Mouse (Mus musculus): ENCODE results near the gene Lrrc2. TPM values are rescaled to one million over a fixed set of nuclear protein-coding genes. Genes with fewer than 3 reads are reported as not detected.
A peak's percentile ranks its signal among the peaks of the same experiment; 100 is the strongest.

Lrrc2 gene
- polyA plus RNA-seq, 1 experiment from 2014 or later, result 0.48 TPM

- no peak for ATAC-seq (ENCODE audit: low FRiP score, low read depth)
- 95% methylated on average over 13 of the region's 13 CpGs for whole genome bisulfite sequencing
- no peak overlapping the region for H3K4me2 ChIP-seq (replicated peaks)
- H3K9ac ChIP-seq, result no peak overlapping the region
- no peaks in the 10 kb centered on the region for H3K9me3 ChIP-seq
- peaks cover 33% of the 10 kb centered on the region for H3K27me3 ChIP-seq (replicated peaks)
- H3K4me1 ChIP-seq, result peaks cover 7% of the 10 kb centered on the region
- H3K4me3 ChIP-seq, result no peak overlapping the region
- H3K36me3 ChIP-seq, result no peaks in the 10 kb centered on the region
- H3K27ac ChIP-seq, result no peak overlapping the region
Observed at GRCm38 (mm10) chr9:110951866-110952265, 521 bp downstream of the Lrrc2 start.

GRCm38 (mm10) chr9:110952398-110952797 is 1.1 kb downstream of the Lrrc2 start:
- 59% methylated on average over 6 of the region's 6 CpGs for WGBS
- Histone ChIP-seq H3K4me3 (no peak overlapping the region), H3K4me1 (0 out of 2 replicates have a peak, but pooled peaks cover 1% of the 10 kb centered on the region), H3K36me3 (no peaks in the 10 kb centered on the region), H3K27me3 (replicated peaks) (peaks cover 28% of the 10 kb centered on the region), H3K4me2 (replicated peaks) (no peak overlapping the region), H3K9ac (no peak overlapping the region), H3K9me3 (no peaks in the 10 kb centered on the region), H3K27ac (no peak overlapping the region)
- ATAC-seq (ENCODE audit: low FRiP score, low read depth), result no peak

DNA sequence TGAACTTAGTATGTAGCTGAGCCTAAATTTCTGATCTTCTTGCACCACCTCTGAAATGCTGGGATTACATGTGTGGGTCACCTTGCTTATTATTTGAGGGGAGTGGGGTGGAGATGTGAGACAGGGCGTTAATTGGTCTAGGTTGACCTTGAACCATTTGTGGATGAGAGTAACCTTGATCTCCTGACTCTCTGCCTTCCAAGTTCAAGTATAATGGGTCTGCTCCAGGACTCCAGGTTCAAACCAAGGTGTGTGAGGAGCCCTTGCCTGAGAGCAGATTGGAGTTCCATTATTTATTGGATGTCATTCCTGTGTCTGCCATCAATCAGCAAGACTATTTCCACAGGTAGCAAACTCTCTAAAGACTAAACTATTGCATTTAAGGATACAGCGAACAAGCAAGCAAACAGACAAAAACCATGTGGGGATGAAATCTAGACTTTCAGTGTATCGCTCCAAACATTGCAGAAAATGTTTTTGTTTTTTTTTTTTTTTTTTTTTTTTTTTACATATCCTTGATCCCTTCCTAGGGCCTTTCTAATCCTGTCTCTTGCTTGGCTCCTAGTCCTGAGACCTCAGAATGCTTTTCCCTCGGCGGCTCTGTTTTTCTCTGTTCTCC is 1.7 kb downstream of the Lrrc2 start:
- 45% methylated on average over 5 of the region's 5 CpGs for WGBS
- H3K9ac ChIP-seq, result 0 out of 2 replicates have a peak overlapping the region, but pooled peaks have one; percentile 61
- peak overlapping the region; percentile 48 for H3K4me3 ChIP-seq
- no peaks in the 10 kb centered on the region for H3K4me1 ChIP-seq
- peak overlapping the region; percentile 97 for H3K4me2 ChIP-seq (replicated peaks)
- no peak overlapping the region for H3K27ac ChIP-seq
- H3K27me3 ChIP-seq (replicated peaks), result peaks cover 22% of the 10 kb centered on the region
- no peaks in the 10 kb centered on the region for H3K36me3 ChIP-seq
- ATAC-seq (ENCODE audit: low FRiP score, low read depth), result no peak
- H3K9me3 ChIP-seq, result no peaks in the 10 kb centered on the region

DNA sequence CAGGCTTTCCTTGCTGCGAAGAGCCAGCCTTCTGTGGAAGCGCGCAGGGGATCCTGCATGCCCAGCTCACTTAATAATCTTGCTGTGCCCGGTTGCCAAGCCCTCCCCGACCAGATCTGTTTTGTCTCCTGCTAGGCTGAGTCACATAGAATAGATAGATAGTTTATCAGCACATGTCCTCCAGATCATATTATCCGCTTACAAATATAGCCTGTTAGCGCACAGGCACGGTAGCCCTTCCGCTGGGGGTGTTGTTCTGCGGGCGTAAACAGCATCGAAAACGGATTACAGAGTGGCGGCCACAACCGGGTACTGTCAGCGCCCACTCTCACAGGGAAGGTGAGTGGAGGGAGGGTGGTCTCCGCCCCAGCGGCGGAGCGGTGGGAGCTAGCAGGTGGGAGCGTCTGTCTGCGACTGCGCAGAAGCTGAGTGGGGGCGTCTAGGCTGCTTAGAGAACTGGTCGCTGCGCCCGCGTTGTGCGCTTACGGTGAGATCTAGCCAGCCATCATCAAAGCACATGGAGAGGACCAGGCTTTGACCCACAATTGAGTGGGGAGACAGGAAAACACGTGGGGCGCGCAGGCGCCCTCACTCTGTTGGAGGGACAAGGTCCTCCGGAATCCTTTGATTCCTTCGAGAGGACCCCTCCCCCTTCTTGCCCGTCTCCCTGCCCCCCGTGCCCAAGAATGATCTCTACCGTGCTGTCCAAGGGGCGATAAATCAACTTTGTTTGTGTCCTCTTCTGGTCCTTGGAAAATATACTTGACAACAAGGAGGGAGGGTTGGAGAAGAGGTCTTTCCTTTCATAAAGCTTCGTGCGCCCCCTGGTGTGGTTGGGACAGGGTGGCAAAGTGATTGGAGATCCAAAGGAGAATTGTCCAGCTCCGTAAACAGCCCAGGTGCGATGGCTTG is 2.5 kb downstream of the Lrrc2 start:
- peak overlapping the region; percentile 97 for H3K4me2 ChIP-seq (replicated peaks)
- peaks cover 20% of the 10 kb centered on the region for H3K27me3 ChIP-seq (replicated peaks)
- H3K4me1 ChIP-seq, result no peaks in the 10 kb centered on the region
- H3K36me3 ChIP-seq, result no peaks in the 10 kb centered on the region
- no peaks in the 10 kb centered on the region for H3K9me3 ChIP-seq
- peak; percentile 73 for ATAC-seq (ENCODE audit: low FRiP score, low read depth)
- H3K4me3 ChIP-seq, result peak overlapping the region; percentile 48
- H3K27ac ChIP-seq, result no peak overlapping the region
- peak overlapping the region; percentile 61; the same call in 1 of the 2 replicates for H3K9ac ChIP-seq
- WGBS, result 1% methylated on average over 44 of the region's 44 CpGs

DNA sequence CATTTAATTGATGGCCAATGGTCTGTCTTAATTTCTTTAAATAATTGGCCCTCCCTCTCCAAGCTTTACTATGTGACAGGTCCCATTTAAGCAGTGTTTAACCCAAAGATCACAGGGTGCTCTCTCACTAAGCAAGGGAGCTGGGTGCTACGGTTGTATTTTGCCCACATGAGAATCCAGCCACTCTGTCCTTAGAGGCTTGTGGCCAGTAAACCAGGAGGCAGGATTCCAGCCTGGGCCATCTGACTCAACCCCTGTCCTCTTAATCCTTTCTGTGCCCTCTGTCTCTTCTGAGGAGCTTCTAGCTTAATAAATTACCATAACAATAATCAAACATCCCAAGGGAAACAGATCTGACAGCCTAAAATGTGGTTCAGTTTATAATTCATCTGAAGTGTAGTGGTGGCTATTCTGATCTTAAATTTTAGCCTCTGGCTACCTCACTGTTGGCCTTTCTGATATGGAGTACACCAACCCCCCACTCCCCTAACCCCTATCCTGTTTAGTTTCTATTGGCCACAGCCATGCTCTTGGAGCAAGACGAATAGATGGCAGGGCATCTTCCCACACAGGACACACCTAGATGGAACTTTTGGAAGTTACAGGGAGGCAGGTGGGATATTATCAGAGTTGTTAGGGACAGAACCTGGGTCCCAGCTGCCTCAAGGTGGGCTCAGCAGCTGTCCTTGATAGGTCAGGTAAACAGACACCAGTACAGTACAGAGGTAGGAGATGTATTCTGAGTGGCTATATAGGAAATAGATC is 3.5 kb downstream of the Lrrc2 start:
- Histone ChIP-seq H3K27me3 (replicated peaks) (peaks cover 20% of the 10 kb centered on the region), H3K9me3 (no peaks in the 10 kb centered on the region), H3K9ac (no peak overlapping the region), H3K27ac (no peak overlapping the region), H3K4me1 (no peaks in the 10 kb centered on the region), H3K4me2 (replicated peaks) (0 out of 2 replicates have a peak overlapping the region, but pooled peaks have one; percentile 97), H3K4me3 (no peak overlapping the region), H3K36me3 (no peaks in the 10 kb centered on the region)
- ATAC-seq (ENCODE audit: low FRiP score, low read depth), result no peak
- WGBS, result 52% methylated on average over 2 of the region's 2 CpGs

GRCm38 (mm10) chr9:110955962-110956361 is 4.6 kb downstream of the Lrrc2 start:
- Histone ChIP-seq H3K9ac (no peak overlapping the region), H3K27ac (no peak overlapping the region), H3K4me3 (no peak overlapping the region), H3K9me3 (no peaks in the 10 kb centered on the region), H3K4me1 (no peaks in the 10 kb centered on the region), H3K36me3 (no peaks in the 10 kb centered on the region), H3K27me3 (replicated peaks) (peaks cover 19% of the 10 kb centered on the region), H3K4me2 (replicated peaks) (no peak overlapping the region)
- WGBS, result 87% methylated on average over 6 of the region's 6 CpGs
- ATAC-seq (ENCODE audit: low FRiP score, low read depth), result no peak

- no peaks in the 10 kb centered on the region for H3K9me3 ChIP-seq
- no peak overlapping the region for H3K9ac ChIP-seq
- no peaks in the 10 kb centered on the region for H3K4me1 ChIP-seq
- no peak overlapping the region for H3K4me3 ChIP-seq
- 85% methylated on average over 5 of the region's 5 CpGs for WGBS
- H3K27ac ChIP-seq, result no peak overlapping the region
- no peak for ATAC-seq (ENCODE audit: low FRiP score, low read depth)
- no peaks in the 10 kb centered on the region for H3K36me3 ChIP-seq
- 0 out of 2 replicates have a peak, but pooled peaks cover 4% of the 10 kb centered on the region for H3K27me3 ChIP-seq (replicated peaks)
- H3K4me2 ChIP-seq (replicated peaks), result no peak overlapping the region
Observed at GRCm38 (mm10) chr9:110959669-110960068, 8.3 kb downstream of the Lrrc2 start.

GRCm38 (mm10) chr9:110960230-110961149 is 9.1 kb downstream of the Lrrc2 start:
- ATAC-seq (ENCODE audit: low FRiP score, low read depth), result no peak
- Histone ChIP-seq H3K4me2 (replicated peaks) (no peak overlapping the region), H3K27ac (no peak overlapping the region), H3K4me3 (no peak overlapping the region), H3K36me3 (no peaks in the 10 kb centered on the region), H3K9ac (no peak overlapping the region), H3K9me3 (no peaks in the 10 kb centered on the region), H3K27me3 (replicated peaks) (0 out of 2 replicates have a peak, but pooled peaks cover 4% of the 10 kb centered on the region), H3K4me1 (no peaks in the 10 kb centered on the region)
- WGBS, result 85% methylated on average over 13 of the region's 13 CpGs

DNA sequence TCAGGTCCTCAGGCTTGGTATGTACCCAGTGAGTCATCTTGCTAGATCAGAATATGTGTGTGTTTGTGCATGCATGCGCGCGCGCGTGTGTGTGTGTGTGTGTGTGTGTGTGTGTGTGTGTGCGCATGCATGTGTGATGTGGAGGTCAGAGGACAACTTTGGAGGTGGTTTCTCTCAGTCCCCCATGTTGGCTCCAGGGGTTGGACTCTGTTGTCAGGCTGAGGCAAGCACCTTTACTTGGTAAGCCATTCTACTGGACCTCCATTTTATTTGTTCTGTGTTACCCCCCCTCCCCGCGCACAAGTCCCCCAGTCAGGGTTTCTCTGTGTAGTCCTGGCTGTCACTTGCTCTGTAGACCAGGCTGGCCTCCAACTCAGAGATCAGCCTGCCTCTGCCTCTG is 10.0 kb downstream of the Lrrc2 start:
- no peak overlapping the region for H3K27ac ChIP-seq
- H3K4me3 ChIP-seq, result no peak overlapping the region
- no peak overlapping the region for H3K4me2 ChIP-seq (replicated peaks)
- no peaks in the 10 kb centered on the region for H3K27me3 ChIP-seq (replicated peaks)
- 95% methylated on average over 8 of the region's 8 CpGs for WGBS
- no peaks in the 10 kb centered on the region for H3K9me3 ChIP-seq
- H3K4me1 ChIP-seq, result no peaks in the 10 kb centered on the region
- no peak overlapping the region for H3K9ac ChIP-seq
- H3K36me3 ChIP-seq, result no peaks in the 10 kb centered on the region
- no peak for ATAC-seq (ENCODE audit: low FRiP score, low read depth)

- H3K4me2 ChIP-seq (replicated peaks), result no peak overlapping the region
- no peak overlapping the region for H3K27ac ChIP-seq
- no peak overlapping the region for H3K9ac ChIP-seq
- WGBS, result 91% methylated on average over 8 of the region's 8 CpGs
- no peaks in the 10 kb centered on the region for H3K27me3 ChIP-seq (replicated peaks)
- H3K36me3 ChIP-seq, result no peaks in the 10 kb centered on the region
- no peak overlapping the region for H3K4me3 ChIP-seq
- H3K9me3 ChIP-seq, result no peaks in the 10 kb centered on the region
- ATAC-seq (ENCODE audit: low FRiP score, low read depth), result no peak
- no peaks in the 10 kb centered on the region for H3K4me1 ChIP-seq
Observed at GRCm38 (mm10) chr9:110963566-110964115, 12.3 kb downstream of the Lrrc2 start.

All from neural tube, embryonic 12.5 days (tissue).